Mouse (Mus musculus) forebrain, embryonic 14.5 days (tissue): ENCODE results near the gene Gm45717. TPM values are rescaled to one million over a fixed set of nuclear protein-coding genes. Genes with fewer than 3 reads are reported as not detected.
"Not testable (repeated sequence)": the region's sequence is repeated elsewhere in the genome, so short reads cannot be mapped to it uniquely, and the experiment has no call there.

ENCODE experiments used
- ATAC-seq: fragments of 200-750 bp; cut with Nextera tagmentation; 2 replicates; pipeline ENCODE4 v1.8.0; 2017; ENCODE audit warnings: mild to moderate bottlenecking, moderate library complexity
- DNase-seq: peaks from one replicate; pipeline ENCODE4 v3.0.0-alpha.2; 2015; ENCODE audit warnings: low spot score
- H3K27ac ChIP-seq: fragments of 300-500 bp; sonication (generic); 2 replicates; pipeline ENCODE4 v1.5.1; 2014; ENCODE audit warnings: low read depth, mild to moderate bottlenecking, control low read depth, low read length, moderate library complexity
- H3K27me3 ChIP-seq: fragments of 300-500 bp; sonication (generic); replicated peaks from 2 replicates; pipeline ENCODE4 v1.6.1; 2014; ENCODE audit warnings: low read length, control low read depth, mixed read lengths; ENCODE audit not compliant: control insufficient read depth, insufficient read depth
- H3K36me3 ChIP-seq: fragments of 300-500 bp; sonication (generic); 2 replicates; pipeline ENCODE4 v1.6.1; 2014; ENCODE audit warnings: low read length, control low read depth; ENCODE audit not compliant: control insufficient read depth, insufficient read depth
- H3K4me1 ChIP-seq: fragments of 300-500 bp; sonication (generic); 2 replicates; pipeline ENCODE4 v1.6.1; 2014; ENCODE audit warnings: antibody characterized with exemption, low read length, control low read depth; ENCODE audit not compliant: control insufficient read depth, insufficient read depth
- H3K4me2 ChIP-seq: fragments of 300-500 bp; sonication (generic); 2 replicates; pipeline ENCODE4 v1.6.1; 2014; ENCODE audit warnings: mild to moderate bottlenecking, control low read depth, low read length
- H3K4me3 ChIP-seq: fragments of 300-500 bp; sonication (generic); 2 replicates; pipeline ENCODE4 v1.5.1; 2014; ENCODE audit warnings: low read depth, low read length, control low read depth
- H3K9ac ChIP-seq: fragments of 300-500 bp; sonication (generic); 2 replicates; pipeline ENCODE4 v1.6.1; 2014; ENCODE audit warnings: mild to moderate bottlenecking, low read length, control low read depth, moderate library complexity
- H3K9me3 ChIP-seq: fragments of 300-500 bp; sonication (generic); replicated peaks from 2 replicates; pipeline ENCODE4 v1.6.1; 2016; ENCODE audit warnings: low read length, control low read depth, mixed read lengths; ENCODE audit not compliant: control insufficient read depth
- WGBS: fragments of 180-500 bp; shearing (Covaris S2); extraction: QIAGEN DNeasy Blood & Tissue Kit; methylation state at CpG from one replicate; pipeline ENCODE4 v1.1.7; 2014; 5-methylcytosine and 5-hydroxymethylcytosine counted together
- polyA plus RNA-seq: library from polyadenylated mRNA; unstranded; fragments of >200 nt; fragmentation: Nextera tagmentation; extraction: Ambion mirVana; gene quantifications from 2 replicates; pipeline ENCODE4 v1.2.1, GENCODE M21; 2014

Gm45717 gene
- polyA plus RNA-seq, 1 experiment from 2014 or later = not detected

- Histone ChIP-seq H3K4me1 (no peaks in the 10 kb centered on the region), H3K36me3 (no peaks in the 10 kb centered on the region), H3K27me3 (no peaks in the 10 kb centered on the region), H3K4me3 (no peak overlapping the region), H3K27ac (no peak overlapping the region), H3K9ac (no peak overlapping the region), H3K4me2 (no peak overlapping the region), H3K9me3 (no peaks in the 10 kb centered on the region)
- WGBS = 80% methylated on average over 4 of the region's 4 CpGs
- no peak for ATAC-seq
- no peak for DNase-seq
These were observed 33.3 kb upstream of the Gm45717 start for GRCm38 (mm10) chr7:140989022-140989421.

- H3K4me1 ChIP-seq = no peaks in the 10 kb centered on the region
- H3K4me2 ChIP-seq = no peak overlapping the region
- ATAC-seq (no peak), DNase-seq (no peak)
- no peak overlapping the region for H3K4me3 ChIP-seq
- H3K27me3 ChIP-seq = no peaks in the 10 kb centered on the region
- no peaks in the 10 kb centered on the region for H3K36me3 ChIP-seq
- H3K9ac ChIP-seq = no peak overlapping the region
- no peaks in the 10 kb centered on the region for H3K9me3 ChIP-seq
- 88% methylated on average over 17 of the region's 17 CpGs for WGBS
- H3K27ac ChIP-seq = no peak overlapping the region
These were observed 31.7 kb upstream of the Gm45717 start for GRCm38 (mm10) chr7:140987182-140988138.

- ATAC-seq (no peak), DNase-seq (no peak)
- H3K9ac ChIP-seq = no peak overlapping the region
- H3K4me2 ChIP-seq = no peak overlapping the region
- no peaks in the 10 kb centered on the region for H3K27me3 ChIP-seq
- 95% methylated on average over 7 of the region's 7 CpGs for WGBS
- no peaks in the 10 kb centered on the region for H3K9me3 ChIP-seq
- no peak overlapping the region for H3K27ac ChIP-seq
- no peak overlapping the region for H3K4me3 ChIP-seq
- no peaks in the 10 kb centered on the region for H3K4me1 ChIP-seq
- H3K36me3 ChIP-seq = no peaks in the 10 kb centered on the region
These were observed 27.2 kb upstream of the Gm45717 start for GRCm38 (mm10) chr7:140982971-140983370.

GRCm38 (mm10) chr7:140981704-140982103 lies 26.0 kb upstream of the Gm45717 start:
- no peak overlapping the region for H3K4me3 ChIP-seq
- no peaks in the 10 kb centered on the region for H3K36me3 ChIP-seq
- H3K9me3 ChIP-seq = no peaks in the 10 kb centered on the region
- H3K27ac ChIP-seq = no peak overlapping the region
- no peak overlapping the region for H3K4me2 ChIP-seq
- DNase-seq = no peak
- H3K9ac ChIP-seq = no peak overlapping the region
- no peaks in the 10 kb centered on the region for H3K4me1 ChIP-seq
- 92% methylated on average over 8 of the region's 8 CpGs for WGBS
- no peaks in the 10 kb centered on the region for H3K27me3 ChIP-seq
- ATAC-seq = no peak

GRCm38 (mm10) chr7:140976720-140977119 lies 21.0 kb upstream of the Gm45717 start:
- H3K9ac ChIP-seq, H3K36me3 ChIP-seq, H3K9me3 ChIP-seq, H3K4me3 ChIP-seq, ATAC-seq, DNase-seq, H3K27me3 ChIP-seq, H3K4me2 ChIP-seq, H3K27ac ChIP-seq, H3K4me1 ChIP-seq: not testable (repeated sequence)
- 96% methylated on average over 9 of the region's 9 CpGs for WGBS

- H3K4me1 ChIP-seq = peaks cover 2% of the 10 kb centered on the region; the same call in 1 of the 2 replicates
- H3K4me3 ChIP-seq = no peak overlapping the region
- DNase-seq (no peak), ATAC-seq (no peak)
- no peaks in the 10 kb centered on the region for H3K36me3 ChIP-seq
- no peak overlapping the region for H3K9ac ChIP-seq
- H3K4me2 ChIP-seq = no peak overlapping the region
- no peaks in the 10 kb centered on the region for H3K9me3 ChIP-seq
- H3K27me3 ChIP-seq = 0 out of 2 replicates have a peak, but pooled peaks cover 6% of the 10 kb centered on the region
- 41% methylated on average over 3 of the region's 3 CpGs for WGBS
- no peak overlapping the region for H3K27ac ChIP-seq
These were observed 19.7 kb upstream of the Gm45717 start for GRCm38 (mm10) chr7:140975465-140975864.

GRCm38 (mm10) chr7:140974940-140975339 lies 19.2 kb upstream of the Gm45717 start:
- Histone ChIP-seq H3K27me3 (0 out of 2 replicates have a peak, but pooled peaks cover 6% of the 10 kb centered on the region), H3K27ac (no peak overlapping the region), H3K9ac (no peak overlapping the region), H3K4me3 (no peak overlapping the region), H3K4me2 (no peak overlapping the region), H3K36me3 (no peaks in the 10 kb centered on the region), H3K4me1 (peaks cover 2% of the 10 kb centered on the region; the same call in 1 of the 2 replicates), H3K9me3 (no peaks in the 10 kb centered on the region)
- 14% methylated on average over 9 of the region's 9 CpGs for WGBS
- ATAC-seq = no peak
- DNase-seq = no peak

- Histone ChIP-seq H3K27ac (no peak overlapping the region), H3K9ac (no peak overlapping the region), H3K27me3 (0 out of 2 replicates have a peak, but pooled peaks cover 6% of the 10 kb centered on the region), H3K4me2 (no peak overlapping the region), H3K4me3 (no peak overlapping the region), H3K36me3 (no peaks in the 10 kb centered on the region), H3K9me3 (no peaks in the 10 kb centered on the region), H3K4me1 (peaks cover 2% of the 10 kb centered on the region; the same call in 1 of the 2 replicates)
- 18% methylated on average over 14 of the region's 14 CpGs for WGBS
- DNase-seq = no peak
- no peak for ATAC-seq
These were observed 17.8 kb upstream of the Gm45717 start for GRCm38 (mm10) chr7:140973396-140974165.
